Mouse (Mus musculus): Measurements from ENCODE around the gene Rara.
"Not testable (repeated sequence)": the region's sequence is repeated elsewhere in the genome, so short reads cannot be mapped to it uniquely, and the experiment has no call there.

The Rara gene

DNA sequence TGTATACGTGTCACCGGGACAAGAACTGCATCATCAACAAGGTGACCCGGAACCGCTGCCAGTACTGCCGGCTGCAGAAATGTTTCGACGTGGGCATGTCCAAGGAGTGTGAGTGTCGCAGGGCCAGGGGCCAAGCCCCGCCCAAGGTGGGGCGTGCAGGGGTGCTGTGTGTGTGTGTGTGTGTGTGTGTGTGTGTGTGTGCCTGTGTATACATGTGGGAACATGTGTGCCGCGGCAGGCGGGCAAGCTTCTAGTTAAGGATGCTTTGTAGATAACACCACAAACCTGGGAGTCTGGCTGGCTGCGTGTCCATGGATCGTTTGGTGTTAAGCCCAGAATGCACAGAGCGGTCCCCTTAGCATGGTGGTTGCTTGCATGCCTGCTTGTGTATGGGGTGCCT is 40.5 kb downstream of the Rara start:
- no peak for DNase-seq (ENCODE audit: low spot score in 2 of 2)

- peak in 1 of 2 experiments; percentile 27 for DNase-seq (ENCODE audit: low spot score in 2 of 2)
These were observed 41.3 kb downstream of the Rara start for GRCm38 (mm10) chr11:98968716-98969495.

DNA sequence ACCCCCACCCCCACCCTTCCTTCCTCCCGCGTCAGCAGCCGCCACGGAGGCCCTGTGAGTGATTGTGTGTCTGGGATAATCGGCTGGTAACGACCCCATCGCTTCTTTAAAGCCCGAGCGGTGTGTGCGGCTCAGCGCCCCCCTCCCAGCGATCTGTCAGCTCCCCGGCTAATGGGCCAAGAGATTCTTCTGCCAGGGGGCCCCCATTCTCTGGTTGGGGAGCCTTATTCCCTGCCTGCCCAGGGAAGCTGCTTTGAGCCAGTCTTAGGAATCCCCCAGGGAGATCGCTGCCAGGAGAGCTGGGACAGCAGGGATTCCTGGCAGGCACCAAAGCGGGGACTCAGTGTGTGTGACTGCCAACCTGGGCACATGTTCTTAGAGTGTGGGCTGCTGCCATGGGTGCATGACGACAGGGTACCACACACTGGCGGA is 41.9 kb downstream of the Rara start:
- DNase-seq (ENCODE audit: low spot score in 2 of 2), result peak; percentile 56 to 72

- DNase-seq (ENCODE audit: low spot score in 2 of 2), result peak in 1 of 2 experiments; percentile 10
These were observed 42.7 kb downstream of the Rara start for GRCm38 (mm10) chr11:98970191-98970925.

GRCm38 (mm10) chr11:98971316-98972031 is 43.9 kb downstream of the Rara start:
- peak in 1 of 2 experiments; percentile 55 for DNase-seq (ENCODE audit: low spot score in 2 of 2)

DNA sequence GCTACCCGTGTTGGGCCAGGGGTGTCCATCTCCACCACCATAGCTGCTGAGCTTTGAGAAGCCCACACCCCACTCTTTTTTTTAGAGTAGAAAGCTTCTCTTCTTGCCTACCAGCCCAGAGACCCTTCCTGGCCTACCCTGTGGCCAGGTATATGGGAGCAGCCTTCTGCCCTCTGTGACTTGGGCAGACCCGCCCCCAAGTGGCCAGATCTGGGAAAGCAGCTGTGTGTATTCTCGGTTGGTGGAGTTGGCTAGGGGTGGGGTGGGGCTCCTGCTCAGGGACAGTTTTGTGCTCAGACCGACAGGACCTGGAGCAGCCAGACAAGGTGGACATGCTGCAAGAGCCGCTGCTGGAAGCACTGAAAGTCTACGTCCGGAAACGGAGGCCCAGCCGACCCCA is 44.6 kb downstream of the Rara start:
- peak; percentile 66 to 81 for DNase-seq (ENCODE audit: low spot score in 2 of 2)

DNA sequence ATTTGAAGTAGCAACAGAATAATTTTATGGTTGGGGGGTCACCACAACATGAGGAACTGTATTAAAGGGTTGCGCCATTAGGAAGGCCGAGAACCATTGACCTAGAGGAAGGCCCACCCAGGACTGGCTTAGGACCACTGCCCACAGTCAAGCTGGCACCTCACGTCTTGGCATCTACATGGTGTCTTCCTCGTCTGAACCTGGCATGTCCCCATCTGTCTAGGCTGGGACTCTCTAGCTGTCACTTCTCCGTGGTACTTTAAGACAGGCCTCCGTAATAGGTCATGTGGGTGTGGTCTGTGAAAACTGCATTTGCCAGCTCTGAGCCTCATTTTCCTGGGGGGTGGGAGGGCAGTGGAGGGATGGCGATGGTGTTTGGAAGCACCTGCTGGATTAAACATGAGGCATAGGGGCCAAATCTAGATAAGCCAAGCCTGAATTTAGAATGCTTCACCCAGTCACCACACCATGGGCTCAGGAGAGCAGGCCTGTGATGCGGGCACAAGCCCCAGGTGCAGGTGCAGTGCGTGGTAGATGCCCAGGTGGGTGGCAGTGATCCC is 45.3 kb downstream of the Rara start:
- DNase-seq (ENCODE audit: low spot score in 2 of 2), result no peak

GRCm38 (mm10) chr11:98973584-98973983 is 46.0 kb downstream of the Rara start:
- DNase-seq (ENCODE audit: low spot score in 2 of 2), result no peak

- DNase-seq (ENCODE audit: low spot score in 2 of 2), result no peak
These were observed 46.6 kb downstream of the Rara start for GRCm38 (mm10) chr11:98974213-98974612.

DNA sequence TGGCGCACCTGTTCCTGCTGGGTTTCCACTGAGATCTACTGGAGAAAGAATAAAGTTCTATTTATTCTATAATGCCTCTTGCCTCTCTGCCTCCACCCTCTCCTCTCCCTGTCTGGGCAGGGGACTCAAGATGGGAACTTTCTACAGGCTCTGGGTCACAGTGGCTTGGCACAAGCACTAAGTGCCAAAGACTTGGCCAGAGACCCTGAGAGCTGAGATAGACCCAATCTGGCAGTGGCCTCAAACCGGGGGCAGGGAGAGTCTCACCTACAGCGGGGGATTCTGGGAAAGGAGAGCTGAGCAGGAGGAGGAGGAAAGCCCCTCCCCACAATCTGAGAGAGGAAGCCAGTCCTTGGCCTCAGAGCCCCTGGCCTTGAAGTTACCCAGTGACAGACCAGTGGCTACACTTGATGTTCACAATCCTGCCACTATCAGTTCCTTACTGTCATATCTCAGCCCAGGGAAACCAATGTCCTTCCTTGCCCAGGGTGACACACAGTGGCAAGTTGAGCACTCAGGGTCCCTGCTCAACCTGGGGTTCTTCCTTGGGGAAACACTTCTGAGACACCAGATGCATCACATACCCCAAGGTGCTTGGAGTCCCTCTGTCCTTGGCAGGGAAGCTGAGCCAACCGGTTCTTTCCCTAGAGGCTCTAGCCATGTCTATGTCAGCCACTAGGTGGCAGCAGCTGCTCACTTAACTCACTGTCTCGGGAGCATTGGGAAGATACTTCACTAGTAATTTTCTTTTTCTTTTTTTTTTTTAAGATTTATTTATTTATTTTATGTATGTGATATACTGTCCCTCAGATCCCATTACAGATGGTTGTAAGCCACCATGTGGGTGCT is 47.5 kb downstream of the Rara start:
- peak in 1 of 2 experiments; percentile 79 for DNase-seq (ENCODE audit: low spot score in 2 of 2)

GRCm38 (mm10) chr11:98978526-98979148 is 51.0 kb downstream of the Rara start:
- DNase-seq (ENCODE audit: low spot score in 2 of 2), result no peak

- DNase-seq (ENCODE audit: low spot score in 2 of 2), result no peak
These were observed 51.7 kb downstream of the Rara start for GRCm38 (mm10) chr11:98979356-98979755.

DNA sequence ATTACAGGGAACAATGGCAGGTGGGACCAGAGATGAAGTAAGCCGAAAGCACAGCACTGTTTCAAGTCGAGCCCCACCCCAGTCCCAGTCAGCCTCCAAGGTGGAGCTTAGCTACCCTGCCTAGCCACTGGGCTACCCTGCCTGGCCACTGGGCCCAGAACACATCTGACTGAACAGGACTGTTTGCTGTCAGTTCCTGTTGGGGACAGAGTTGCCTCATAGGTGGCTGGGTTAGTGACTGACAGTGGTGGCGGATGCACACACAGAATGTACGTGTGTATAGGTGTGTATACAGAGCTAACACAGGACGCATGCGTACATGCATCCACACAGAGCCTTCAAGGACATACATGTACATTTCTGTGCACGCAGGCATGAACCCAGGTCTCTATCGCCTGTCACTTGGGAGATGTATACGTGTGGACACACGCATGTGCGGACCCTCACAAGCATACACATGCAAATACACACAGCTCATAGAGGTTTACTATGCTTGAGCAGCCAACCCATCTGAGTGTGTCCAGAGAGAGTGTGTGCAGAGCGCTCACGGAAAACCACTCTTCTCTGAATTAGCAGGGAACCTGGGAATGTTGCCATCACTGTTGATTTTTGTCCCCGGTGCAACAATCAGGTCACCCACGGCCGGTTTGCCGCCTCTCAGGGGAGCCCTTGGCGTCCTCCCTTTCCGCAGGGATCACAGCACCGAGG is 53.8 kb downstream of the Rara start:
- no peak for DNase-seq (ENCODE audit: low spot score in 2 of 2)

- peak in 1 of 2 experiments; percentile 60 for DNase-seq (ENCODE audit: low spot score in 2 of 2)
These were observed 54.6 kb downstream of the Rara start for GRCm38 (mm10) chr11:98981997-98982772.

GRCm38 (mm10) chr11:98982773-98983133 is 55.1 kb downstream of the Rara start, which contains the start of gene Gjd3:
Gene Gjd3, minus strand, starts transcription at chr11:98983016.
- no peak for DNase-seq (ENCODE audit: low spot score in 2 of 2)

DNA sequence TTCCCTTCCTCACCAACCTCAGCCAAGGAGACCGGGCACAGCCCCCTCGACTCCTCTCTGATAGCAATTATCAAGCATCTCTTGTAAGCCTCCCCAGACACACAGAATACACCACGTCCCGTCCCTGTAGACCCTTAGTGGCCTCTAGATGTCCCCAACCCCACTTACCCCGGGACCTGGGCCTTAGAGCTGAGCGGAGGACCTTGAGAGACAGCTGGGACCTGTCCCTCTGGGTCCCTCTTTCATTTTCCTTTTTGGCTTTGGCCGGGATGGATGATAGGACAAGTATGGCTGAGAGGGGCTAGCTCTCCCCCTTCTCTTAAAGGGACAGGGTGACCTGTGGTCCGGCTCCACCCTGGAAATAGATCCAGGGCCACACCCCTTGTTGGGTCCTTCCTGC is 55.9 kb downstream of the Rara start:
- no peak for DNase-seq (ENCODE audit: low spot score in 2 of 2)

- DNase-seq (ENCODE audit: low spot score in 2 of 2), result no peak
These were observed 57.9 kb downstream of the Rara start for GRCm38 (mm10) chr11:98985542-98985941.

DNA sequence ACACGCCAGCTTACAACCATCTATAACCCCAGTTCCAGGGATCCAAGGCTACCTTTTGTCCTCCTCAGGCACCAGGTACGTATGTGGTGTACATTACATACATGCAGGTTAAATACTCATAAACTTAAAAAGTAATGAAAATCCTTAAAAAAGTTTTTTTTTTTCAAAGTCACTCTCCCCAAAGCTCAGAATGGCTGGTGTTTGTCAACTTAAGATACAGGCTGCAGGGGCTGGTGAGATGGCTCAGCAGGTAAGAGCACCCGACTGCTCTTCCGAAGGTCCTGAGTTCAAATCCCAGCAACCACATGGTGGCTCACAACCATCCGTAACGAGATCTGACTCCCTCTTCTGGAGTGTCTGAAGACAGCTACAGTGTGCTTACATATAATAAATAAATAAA is 60.6 kb downstream of the Rara start:
- not testable (repeated sequence) for DNase-seq (ENCODE audit: low spot score in 2 of 2)

- DNase-seq (ENCODE audit: low spot score in 2 of 2), result no peak
These were observed 63.2 kb downstream of the Rara start for GRCm38 (mm10) chr11:98990866-98991265.
